Comparison of ENCODE assay signal across 15 mouse cellular contexts in the genomic region with DNA sequence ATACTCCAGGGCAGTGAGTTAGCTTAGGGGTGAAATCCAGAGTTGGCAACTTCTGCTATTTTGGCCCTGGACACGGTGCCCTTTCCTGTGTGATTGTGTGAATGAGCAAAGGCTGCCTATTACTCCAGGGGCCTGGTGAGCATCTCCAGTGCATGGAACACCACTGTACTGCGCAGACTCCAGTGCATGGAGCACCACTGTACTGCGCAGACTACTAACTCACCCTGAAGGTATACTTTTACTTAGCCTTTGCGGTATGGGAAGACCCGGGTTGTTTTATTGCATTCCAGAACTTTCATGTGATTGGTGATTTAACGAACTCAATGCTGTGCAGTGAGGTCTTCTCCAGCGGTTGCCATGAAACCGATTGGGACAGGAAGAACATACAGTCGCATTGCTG.
"Had no signal": no experiment of that assay in that cellular context is flagged by ENCODE, and none has a peak within 500 bp of the region (broad histone marks: within the 10 kb centered on the region; RNA-seq: fewer than 3 reads in every experiment).

No protein-coding gene starts in this region.

- H3K36me3 ChIP-seq: lung, embryonic 15.5 days had no signal

- H3K9me3 ChIP-seq: lung, embryonic 15.5 days had no signal

- ATAC-seq: intestine, embryonic 16.5 days had no signal

- H3K27ac ChIP-seq: left cerebral cortex, adult 2 months; lung, embryonic 15.5 days had no signal

- H3K4me3 ChIP-seq: layer of hippocampus, adult 2 months; left cerebral cortex, adult 2 months; lung, embryonic 15.5 days had no signal

- H3K9ac ChIP-seq: liver, embryonic 14.5 days; lung, embryonic 15.5 days had no signal

- H3K4me2 ChIP-seq: lung, embryonic 15.5 days; midbrain, embryonic 11.5 days had no signal

- H3K27me3 ChIP-seq: lung, embryonic 15.5 days had no signal

- DNase-seq: kidney, adult 18-20 months; kidney, adult 9 months; kidney, postnatal 14 days; layer of hippocampus, postnatal 36 days; lung, postnatal 10 days; lung, postnatal 36 days; midbrain, embryonic 14.5 days; thymus, adult 18-20 months; thymus, postnatal 36 days had no signal
